Mouse (Mus musculus): ENCODE results near the gene Olfr119. TPM values are rescaled to one million over a fixed set of nuclear protein-coding genes. Genes with fewer than 3 reads are reported as not detected.

The Olfr119 gene
- not detected for polyA plus RNA-seq (2017; shearing (Covaris generic))

GRCm38 (mm10) chr17:37696264-37696663 is at the start of gene Olfr119:
Gene Olfr119 (plus strand): TSS chr17:37696564.

GRCm38 (mm10) chr17:37663682-37664081 is 32.7 kb upstream of the Olfr119 start, which contains the start of gene Olfr117:
Gene Olfr117 (minus strand): TSS chr17:37663782.

GRCm38 (mm10) chr17:37666688-37667087 is 29.7 kb upstream of the Olfr119 start, which contains the start of gene Olfr118:
Gene Olfr118 (plus strand): TSS chr17:37666988.

GRCm38 (mm10) chr17:37721508-37721907 is 25.1 kb downstream of the Olfr119 start, which contains the start of gene Olfr120:
Gene Olfr120 (plus strand): TSS chr17:37721808.

Other genes starting within 250 kb of the Olfr119 start
- not detected for gene Olfr109, start 237.6 kb upstream of the Olfr119 start, polyA plus RNA-seq (2017; shearing (Covaris generic))
- not detected for gene H2-M2, start 213.0 kb upstream of the Olfr119 start, polyA plus RNA-seq (2017; shearing (Covaris generic))
- not detected for gene Olfr110, start 204.1 kb upstream of the Olfr119 start, polyA plus RNA-seq (2017; shearing (Covaris generic))
- not detected for gene Olfr111, start 188.5 kb upstream of the Olfr119 start, polyA plus RNA-seq (2017; shearing (Covaris generic))
- not detected for gene Olfr112, start 127.1 kb upstream of the Olfr119 start, polyA plus RNA-seq (2017; shearing (Covaris generic))
- not detected for gene Olfr113, start 118.9 kb upstream of the Olfr119 start, polyA plus RNA-seq (2017; shearing (Covaris generic))
- not detected for gene Olfr114, start 103.8 kb upstream of the Olfr119 start, polyA plus RNA-seq (2017; shearing (Covaris generic))
- not detected for gene Olfr115, start 69.5 kb upstream of the Olfr119 start, polyA plus RNA-seq (2017; shearing (Covaris generic))
- gene Olfr116, start 69.4 kb upstream of the Olfr119 start, polyA plus RNA-seq (2017; shearing (Covaris generic)), result not detected
- 0.23 TPM for gene Olfr117, start 32.8 kb upstream of the Olfr119 start, polyA plus RNA-seq (2017; shearing (Covaris generic))
- gene Olfr118, start 29.6 kb upstream of the Olfr119 start, polyA plus RNA-seq (2017; shearing (Covaris generic)), result 0.21 TPM
- not detected for gene Olfr120, start 25.2 kb downstream of the Olfr119 start, polyA plus RNA-seq (2017; shearing (Covaris generic))
- not detected for gene Olfr121, start 52.3 kb downstream of the Olfr119 start, polyA plus RNA-seq (2017; shearing (Covaris generic))
- gene Olfr122, start 72.0 kb downstream of the Olfr119 start, polyA plus RNA-seq (2017; shearing (Covaris generic)), result not detected
- gene Olfr123, start 97.0 kb downstream of the Olfr119 start, polyA plus RNA-seq (2017; shearing (Covaris generic)), result not detected
- gene Olfr124, start 103.3 kb downstream of the Olfr119 start, polyA plus RNA-seq (2017; shearing (Covaris generic)), result not detected
- not detected for gene Olfr125, start 136.4 kb downstream of the Olfr119 start, polyA plus RNA-seq (2017; shearing (Covaris generic))
- gene Olfr126, start 150.9 kb downstream of the Olfr119 start, polyA plus RNA-seq (2017; shearing (Covaris generic)), result 0.20 TPM
- 0.11 TPM for gene Olfr127, start 203.9 kb downstream of the Olfr119 start, polyA plus RNA-seq (2017; shearing (Covaris generic))
- not detected for gene Olfr128, start 224.0 kb downstream of the Olfr119 start, polyA plus RNA-seq (2017; shearing (Covaris generic))

All from effector memory CD4-positive, alpha-beta T cell, adult 7 months (primary cell).